Mouse (Mus musculus) limb, embryonic 11.5 days (tissue): Measurements from ENCODE around the gene Ube2c. TPM values are rescaled to one million over a fixed set of nuclear protein-coding genes. Genes with fewer than 3 reads are reported as not detected.

ENCODE experiments used
- ATAC-seq: fragments of 200-750 bp; cut with Nextera tagmentation; 2 replicates; pipeline ENCODE4 v1.8.0; 2017; ENCODE audit warnings: low read depth; ENCODE audit not compliant: insufficient number of reproducible peaks, low FRiP score, low TSS enrichment
- DNase-seq: peaks from one replicate; pipeline ENCODE4 v3.0.0-alpha.2; 2015; ENCODE audit warnings: low spot score
- H3K27ac ChIP-seq: fragments of 300-500 bp; sonication (generic); replicated peaks from 2 replicates; pipeline ENCODE4 v1.5.1; 2014; ENCODE audit warnings: low read depth, mild to moderate bottlenecking, low read length
- H3K27me3 ChIP-seq: fragments of 300-500 bp; sonication (generic); 2 replicates; pipeline ENCODE4 v1.6.1; 2014; ENCODE audit warnings: mild to moderate bottlenecking, low read length, mixed read lengths; ENCODE audit not compliant: control insufficient read depth, insufficient read depth
- H3K36me3 ChIP-seq: fragments of 300-500 bp; sonication (generic); 2 replicates; pipeline ENCODE4 v1.6.1; 2014; ENCODE audit warnings: mild to moderate bottlenecking, low read length, moderate library complexity, mixed read lengths; ENCODE audit not compliant: control insufficient read depth, insufficient read depth
- H3K4me1 ChIP-seq: fragments of 300-500 bp; sonication (generic); 2 replicates; pipeline ENCODE4 v1.6.1; 2014; ENCODE audit warnings: low read length, mixed read lengths; ENCODE audit not compliant: control insufficient read depth, insufficient read depth
- H3K4me2 ChIP-seq: fragments of 300-500 bp; sonication (generic); 2 replicates; pipeline ENCODE4 v1.6.1; 2014; ENCODE audit warnings: low read depth, mild to moderate bottlenecking, moderate library complexity; ENCODE audit not compliant: severe bottlenecking
- H3K4me3 ChIP-seq: fragments of 300-500 bp; sonication (generic); 2 replicates; pipeline ENCODE4 v1.5.1; 2014; ENCODE audit warnings: low read depth, low read length
- H3K9ac ChIP-seq: fragments of 300-500 bp; sonication (generic); 2 replicates; pipeline ENCODE4 v1.6.1; 2014; ENCODE audit warnings: mild to moderate bottlenecking, low read length
- H3K9me3 ChIP-seq: fragments of 300-500 bp; sonication (generic); 2 replicates; pipeline ENCODE4 v1.6.1; 2016; ENCODE audit warnings: low read length; ENCODE audit not compliant: control insufficient read depth
- WGBS: fragments of 180-500 bp; shearing (Covaris S2); extraction: QIAGEN DNeasy Blood & Tissue Kit; methylation state at CpG from one replicate; pipeline ENCODE4 v1.1.7; 2014; 5-methylcytosine and 5-hydroxymethylcytosine counted together
- polyA plus RNA-seq: library from polyadenylated mRNA; unstranded; fragments of >200 nt; fragmentation: Nextera tagmentation; extraction: Ambion mirVana; gene quantifications from 2 replicates; pipeline ENCODE4 v1.2.1, GENCODE M21; 2014

Gene Ube2c
- polyA plus RNA-seq, 1 experiment from 2014 or later, result 634 TPM

DNA sequence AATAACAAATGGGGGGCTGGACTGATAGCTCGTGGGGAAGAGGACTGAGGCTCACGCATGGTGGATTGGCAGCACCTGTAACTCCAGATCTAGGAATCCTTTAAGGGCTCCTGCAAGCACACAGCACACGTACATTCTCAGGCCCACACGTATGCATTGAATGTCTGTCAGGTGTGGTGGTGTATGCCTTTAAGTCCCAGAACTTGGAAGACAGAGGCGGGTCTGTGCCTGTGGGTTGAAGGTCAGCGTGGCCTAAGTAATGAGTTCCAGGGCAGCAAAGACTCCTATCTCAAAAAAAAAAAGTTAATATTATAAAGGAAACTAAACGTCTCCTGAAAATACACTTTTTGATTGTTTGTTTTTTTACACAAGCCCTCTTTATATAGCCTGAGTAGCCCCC lies 36.9 kb downstream of the Ube2c start:
- Histone ChIP-seq H3K27ac (no peak overlapping the region), H3K9ac (no peak overlapping the region), H3K27me3 (no peaks in the 10 kb centered on the region), H3K36me3 (no peaks in the 10 kb centered on the region), H3K9me3 (no peaks in the 10 kb centered on the region), H3K4me1 (peaks cover 4% of the 10 kb centered on the region), H3K4me3 (no peak overlapping the region), H3K4me2 (no peak overlapping the region)
- no peak for DNase-seq
- ATAC-seq, result no peak
- 82% methylated on average over 7 of the region's 7 CpGs for WGBS

DNA sequence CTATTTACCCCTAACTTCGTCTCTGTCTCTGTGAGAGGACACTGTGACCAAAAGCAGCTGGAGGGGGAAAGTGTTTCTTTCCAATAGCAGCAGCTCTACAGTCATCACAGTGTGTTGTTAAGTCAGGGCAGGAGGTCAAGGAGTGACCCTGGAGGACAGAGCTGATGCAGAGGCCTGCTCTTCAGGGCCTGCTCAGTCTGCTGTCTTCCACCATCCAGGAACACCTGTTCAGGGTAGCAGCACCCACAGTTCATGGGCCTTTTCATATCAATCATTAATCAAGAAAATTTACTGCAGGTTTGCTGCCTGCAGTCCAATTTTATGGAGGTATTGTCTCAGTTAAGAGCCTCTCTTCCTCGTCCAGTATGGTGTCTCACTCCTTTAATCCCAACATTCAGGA lies 43.9 kb downstream of the Ube2c start:
- H3K9ac ChIP-seq, result no peak overlapping the region
- 74% methylated on average over 2 of the region's 2 CpGs for WGBS
- no peaks in the 10 kb centered on the region for H3K36me3 ChIP-seq
- H3K27me3 ChIP-seq, result no peaks in the 10 kb centered on the region
- H3K4me3 ChIP-seq, result no peak overlapping the region
- no peak overlapping the region for H3K4me2 ChIP-seq
- H3K27ac ChIP-seq, result no peak overlapping the region
- H3K9me3 ChIP-seq, result no peaks in the 10 kb centered on the region
- DNase-seq (no peak), ATAC-seq (no peak)
- no peaks in the 10 kb centered on the region for H3K4me1 ChIP-seq

DNA sequence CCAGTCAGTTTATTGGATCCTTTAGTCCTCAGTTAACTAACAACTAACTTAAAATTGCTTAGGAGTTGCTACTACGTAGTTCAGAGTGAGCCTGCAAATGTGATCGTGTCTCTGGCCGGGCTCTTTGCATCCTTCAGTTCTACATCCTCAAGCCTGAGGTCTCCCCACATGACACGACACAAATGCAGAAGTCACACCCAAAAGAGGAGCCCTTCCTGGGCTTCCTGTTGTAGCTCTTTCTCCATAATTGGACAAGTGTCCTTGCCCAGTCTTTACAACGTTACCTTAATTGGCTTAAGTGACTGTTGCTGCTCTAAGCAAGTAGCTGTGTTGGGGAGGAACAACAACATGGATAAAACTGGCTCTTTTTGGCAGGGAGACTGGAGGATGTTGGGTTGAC lies 45.6 kb downstream of the Ube2c start:
- no peaks in the 10 kb centered on the region for H3K27me3 ChIP-seq
- no peak overlapping the region for H3K4me2 ChIP-seq
- ATAC-seq, result no peak
- DNase-seq, result no peak
- no peak overlapping the region for H3K27ac ChIP-seq
- no peaks in the 10 kb centered on the region for H3K4me1 ChIP-seq
- H3K36me3 ChIP-seq, result peaks cover 1% of the 10 kb centered on the region; the same call in 1 of the 2 replicates
- H3K4me3 ChIP-seq, result no peak overlapping the region
- H3K9ac ChIP-seq, result no peak overlapping the region
- WGBS, result 86% methylated on average over 5 of the region's 5 CpGs
- H3K9me3 ChIP-seq, result no peaks in the 10 kb centered on the region

DNA sequence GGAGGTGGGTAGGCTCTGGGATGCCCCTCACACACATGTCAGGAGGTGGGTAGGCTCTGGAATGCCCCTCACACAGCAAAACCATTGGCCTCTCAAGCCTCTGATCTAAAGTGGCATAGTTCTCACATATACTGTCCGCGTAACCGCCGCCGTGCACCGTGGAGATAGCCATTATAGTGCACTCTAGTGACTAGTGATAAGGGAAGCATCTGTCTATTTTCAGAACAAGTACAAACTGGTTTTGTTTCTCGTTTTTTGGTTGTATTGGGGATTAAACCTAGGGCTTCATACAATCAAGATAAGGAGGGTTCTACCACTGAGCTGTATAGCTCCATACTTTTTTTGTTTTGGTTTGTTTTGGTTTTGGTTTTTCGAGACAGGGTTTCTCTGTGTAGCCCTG lies 46.1 kb downstream of the Ube2c start:
- WGBS, result 93% methylated on average over 8 of the region's 8 CpGs
- Histone ChIP-seq H3K4me3 (no peak overlapping the region), H3K9me3 (no peaks in the 10 kb centered on the region), H3K4me2 (no peak overlapping the region), H3K27ac (no peak overlapping the region), H3K4me1 (no peaks in the 10 kb centered on the region), H3K9ac (no peak overlapping the region), H3K36me3 (peaks cover 4% of the 10 kb centered on the region; the same call in 1 of the 2 replicates), H3K27me3 (no peaks in the 10 kb centered on the region)
- ATAC-seq (no peak), DNase-seq (no peak)

DNA sequence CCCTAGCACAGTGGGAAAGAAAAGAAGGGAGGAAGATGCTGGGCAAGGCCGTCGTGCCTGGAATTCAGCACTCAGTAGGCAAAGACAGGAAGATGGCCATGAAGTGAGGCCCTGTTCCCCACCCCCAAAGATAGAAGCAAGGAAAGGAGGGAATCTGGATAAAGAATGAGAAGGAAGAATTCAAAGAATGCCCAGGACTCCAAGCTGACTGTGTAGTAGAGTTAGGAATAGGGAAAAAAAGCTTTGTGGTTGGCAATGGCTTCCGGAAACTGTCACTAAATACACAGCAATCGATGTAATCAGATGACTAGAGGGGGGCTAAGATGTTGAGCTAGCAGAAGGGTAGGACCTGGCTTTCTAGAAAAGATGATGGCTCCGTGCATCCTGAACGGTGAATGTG lies 47.5 kb downstream of the Ube2c start:
- peaks cover 4% of the 10 kb centered on the region; the same call in 1 of the 2 replicates for H3K36me3 ChIP-seq
- 93% methylated on average over 6 of the region's 6 CpGs for WGBS
- no peak overlapping the region for H3K4me2 ChIP-seq
- no peaks in the 10 kb centered on the region for H3K27me3 ChIP-seq
- no peak overlapping the region for H3K27ac ChIP-seq
- no peaks in the 10 kb centered on the region for H3K9me3 ChIP-seq
- H3K4me1 ChIP-seq, result no peaks in the 10 kb centered on the region
- H3K4me3 ChIP-seq, result no peak overlapping the region
- ATAC-seq, result no peak
- DNase-seq, result no peak
- no peak overlapping the region for H3K9ac ChIP-seq

DNA sequence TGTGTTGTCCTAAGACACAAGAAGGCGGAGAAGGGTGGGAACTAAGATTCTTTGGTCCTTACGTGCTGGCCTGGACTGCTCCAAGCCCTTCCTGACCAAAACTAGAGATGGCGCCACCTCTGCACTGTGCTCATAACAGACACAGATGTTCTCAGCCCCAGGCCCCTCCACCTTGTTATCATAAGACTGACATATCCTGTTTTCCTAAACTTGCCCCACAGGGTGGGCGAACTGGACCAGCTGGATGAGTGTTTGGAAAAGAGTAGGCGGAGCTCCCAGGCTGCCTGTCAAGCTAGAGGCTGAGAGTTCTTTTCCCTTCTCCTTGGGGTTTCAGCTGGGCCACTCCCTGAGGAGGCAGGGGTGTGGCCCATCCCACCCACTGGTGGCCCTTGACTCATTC lies 48.0 kb downstream of the Ube2c start:
- Histone ChIP-seq H3K4me1 (no peaks in the 10 kb centered on the region), H3K27me3 (no peaks in the 10 kb centered on the region), H3K4me2 (no peak overlapping the region), H3K9me3 (no peaks in the 10 kb centered on the region), H3K27ac (no peak overlapping the region), H3K36me3 (peaks cover 4% of the 10 kb centered on the region; the same call in 1 of the 2 replicates), H3K9ac (no peak overlapping the region), H3K4me3 (no peak overlapping the region)
- ATAC-seq, result no peak
- WGBS, result 82% methylated on average over 5 of the region's 5 CpGs
- no peak for DNase-seq

DNA sequence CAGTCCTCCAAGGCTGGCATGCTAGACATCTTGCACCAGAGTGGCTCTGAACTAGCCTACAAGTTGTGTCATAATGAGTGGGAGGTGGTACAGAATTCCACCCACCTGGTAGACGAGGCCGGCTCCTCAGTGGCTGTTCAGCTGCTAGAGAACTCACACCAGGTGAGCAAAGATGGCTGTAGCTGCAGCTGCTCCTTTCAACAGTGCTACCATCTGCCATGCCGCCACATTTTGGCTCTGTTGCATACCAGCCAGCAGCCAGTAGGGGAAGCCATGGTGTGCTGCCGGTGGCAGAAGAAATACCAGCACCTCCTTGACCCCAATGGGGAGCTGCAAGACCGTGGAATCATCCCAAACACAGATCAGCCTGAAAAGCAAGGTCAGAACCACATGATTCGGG lies 51.4 kb downstream of the Ube2c start:
- no peak for DNase-seq
- no peak overlapping the region for H3K9ac ChIP-seq
- H3K4me2 ChIP-seq, result no peak overlapping the region
- H3K4me3 ChIP-seq, result no peak overlapping the region
- WGBS, result 86% methylated on average over 6 of the region's 6 CpGs
- no peak for ATAC-seq
- peaks cover 10% of the 10 kb centered on the region; the same call in 1 of the 2 replicates for H3K36me3 ChIP-seq
- H3K9me3 ChIP-seq, result no peaks in the 10 kb centered on the region
- H3K27ac ChIP-seq, result no peak overlapping the region
- 0 out of 2 replicates have a peak, but pooled peaks cover 2% of the 10 kb centered on the region for H3K4me1 ChIP-seq
- no peaks in the 10 kb centered on the region for H3K27me3 ChIP-seq

DNA sequence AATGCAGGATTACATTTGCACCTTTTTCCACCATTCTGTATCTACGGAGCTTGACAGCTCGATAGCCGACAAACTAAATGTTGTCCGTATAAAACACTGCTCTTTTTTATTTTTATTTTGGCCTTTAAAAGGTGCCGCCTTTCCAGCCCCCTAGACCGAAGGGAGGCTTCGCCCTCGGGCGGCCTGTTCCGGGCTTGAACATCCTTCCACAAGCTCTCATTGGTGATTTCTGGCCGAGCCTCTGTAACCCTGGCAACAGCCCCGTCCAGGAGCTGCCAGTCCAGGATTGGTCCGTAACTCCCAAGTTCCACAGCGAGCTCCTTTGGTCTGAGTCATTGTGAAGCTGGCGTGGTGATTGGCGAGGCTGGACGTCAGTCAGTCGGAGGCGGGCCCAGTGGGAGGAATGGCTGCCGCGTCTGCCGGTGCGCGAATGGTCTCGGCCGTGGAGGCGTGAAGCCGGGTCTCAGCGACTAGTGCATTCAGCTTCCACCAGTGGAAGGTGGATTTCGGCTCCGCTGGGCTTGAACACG lies 53.0 kb downstream of the Ube2c start, which contains the start of gene Zswim1:
Gene Zswim1 (plus strand): TSS at position 51 of the 530 bp plus-strand sequence.
- 1% methylated on average over 32 of the region's 32 CpGs for WGBS
- Histone ChIP-seq H3K4me1 (0 out of 2 replicates have a peak, but pooled peaks cover 2% of the 10 kb centered on the region), H3K4me2 (peak within 1 kb of the TSS; percentile 54), H3K36me3 (peaks cover 16% of the 10 kb centered on the region; the same call in 1 of the 2 replicates), H3K9ac (peak within 1 kb of the TSS; percentile 60), H3K9me3 (no peaks in the 10 kb centered on the region), H3K4me3 (peak within 1 kb of the TSS; percentile 64), H3K27me3 (no peaks in the 10 kb centered on the region), H3K27ac (0 out of 2 replicates have a peak within 1 kb of the TSS, but pooled peaks have one; percentile 23)
- DNase-seq (peak; percentile 100), ATAC-seq (peak; percentile 100)

DNA sequence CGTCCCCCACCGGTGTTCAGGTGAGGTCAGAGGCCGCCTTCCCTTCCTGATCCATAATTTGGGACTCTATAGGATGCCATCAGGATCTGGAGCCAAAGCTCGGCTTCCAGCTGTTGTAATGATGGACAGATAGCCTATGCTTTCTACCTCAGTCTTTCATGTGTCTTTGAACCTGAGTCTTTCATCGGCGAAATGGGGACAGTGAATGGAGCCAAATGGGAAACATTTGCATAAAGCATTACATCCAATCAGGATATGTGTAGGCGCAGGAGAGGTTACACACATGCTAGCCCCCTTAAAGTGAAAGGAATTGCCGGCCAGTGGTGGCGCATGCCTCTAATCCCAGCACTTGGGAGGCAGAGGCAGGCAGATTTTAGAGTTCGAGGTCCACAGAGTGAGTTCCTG lies 53.5 kb downstream of the Ube2c start:
- no peaks in the 10 kb centered on the region for H3K27me3 ChIP-seq
- H3K9me3 ChIP-seq, result no peaks in the 10 kb centered on the region
- DNase-seq (peak; percentile 55), ATAC-seq (peak; percentile 56)
- 3% methylated on average over 10 of the region's 10 CpGs for WGBS
- H3K27ac ChIP-seq, result 0 out of 2 replicates have a peak overlapping the region, but pooled peaks have one; percentile 23
- peak overlapping the region; percentile 54 for H3K4me2 ChIP-seq
- peaks cover 18% of the 10 kb centered on the region; the same call in 1 of the 2 replicates for H3K36me3 ChIP-seq
- peak overlapping the region; percentile 64 for H3K4me3 ChIP-seq
- H3K4me1 ChIP-seq, result 0 out of 2 replicates have a peak, but pooled peaks cover 2% of the 10 kb centered on the region
- peak overlapping the region; percentile 60 for H3K9ac ChIP-seq
